Mouse (Mus musculus): ENCODE results near the gene Etl4.

DNA sequence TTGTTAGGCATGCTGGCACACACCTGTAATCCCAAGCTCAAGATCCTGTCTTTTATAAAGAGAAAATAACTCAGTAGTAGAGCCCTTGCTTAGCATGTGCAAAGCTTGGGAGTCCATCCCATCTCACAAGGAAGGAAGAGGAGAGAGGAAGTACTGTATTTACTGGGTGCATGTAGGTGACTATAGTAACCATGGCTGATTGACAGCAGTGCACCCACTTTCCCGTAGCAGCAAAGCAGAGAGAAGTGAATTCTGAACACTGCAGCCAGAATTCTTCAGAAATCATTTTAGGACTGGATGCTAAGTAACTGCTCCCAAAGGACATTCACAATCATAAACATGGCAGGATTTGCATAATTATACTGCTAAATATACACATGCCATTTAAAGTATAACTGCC, 838.1 kb downstream of the Etl4 start:
- TF ChIP-seq POLR2A (IDR thresholded peaks at IDR 0.05; ENCODE audit: insufficient read depth, low read depth, low read length) (no peak), CTCF (IDR thresholded peaks at IDR 0.05) (no peak), EP300 (IDR thresholded peaks at IDR 0.05; ENCODE audit: insufficient read depth, low read depth, low read length) (no peak)

All from heart, adult 2 months (tissue).